Mouse (Mus musculus) large intestine, adult 2 months (tissue): ENCODE measurements around the gene Iqschfp. TPM values are rescaled to one million over a fixed set of nuclear protein-coding genes. Genes with fewer than 3 reads are reported as not detected.

Experiments
- DNase-seq: peaks from one replicate; pipeline ENCODE4 v3.0.0-alpha.2; 2012; ENCODE audit warnings: low read depth, low spot score
- WGBS: fragments of 180-500 bp; shearing (Covaris S2); methylation state at CpG from one replicate; pipeline ENCODE4 v1.1.7; 2018; 5-methylcytosine and 5-hydroxymethylcytosine counted together
- polyA plus RNA-seq: library from polyadenylated mRNA; depleted of rRNA; stranded (reverse); fragments of >200 nt; gene quantifications from 2 replicates; pipeline ENCODE4 v1.2.3, GENCODE M21; 2012; rRNA removed

Gene Iqschfp
- polyA plus RNA-seq = not detected in 2 replicates

GRCm38 (mm10) chr3:67892026-67892705, at the start of gene Iqschfp, which contains the start of gene Iqcj:
TSS of gene Iqschfp (plus strand) at chr3:67892232.
TSS of gene Iqcj (plus strand) at chr3:67892220.
- WGBS = 62% methylated on average over 15 of the region's 15 CpGs
- no peak for DNase-seq

GRCm38 (mm10) chr3:67852397-67852796, 39.6 kb upstream of the Iqschfp start:
- DNase-seq = no peak
- 89% methylated on average over 5 of the region's 5 CpGs for WGBS

GRCm38 (mm10) chr3:67861524-67861923, 30.5 kb upstream of the Iqschfp start:
- 87% methylated on average over 3 of the region's 3 CpGs for WGBS
- no peak for DNase-seq

- WGBS = 17% methylated on average over 13 of the region's 13 CpGs
- DNase-seq = peak; percentile 78
Measured at GRCm38 (mm10) chr3:67867420-67868065, 24.5 kb upstream of the Iqschfp start.

GRCm38 (mm10) chr3:67869424-67869823, 22.6 kb upstream of the Iqschfp start:
- no peak for DNase-seq
- 92% methylated on average over 1 of the region's 1 CpGs for WGBS

GRCm38 (mm10) chr3:67877253-67877652, 14.8 kb upstream of the Iqschfp start:
- 67% methylated on average over 4 of the region's 4 CpGs for WGBS
- no peak for DNase-seq

GRCm38 (mm10) chr3:67884335-67884734, 7.7 kb upstream of the Iqschfp start:
- no peak for DNase-seq
- 83% methylated on average over 3 of the region's 3 CpGs for whole genome bisulfite sequencing

GRCm38 (mm10) chr3:67886176-67886575, 5.9 kb upstream of the Iqschfp start:
- DNase-seq = no peak
- WGBS = 85% methylated on average over 1 of the region's 1 CpGs

GRCm38 (mm10) chr3:67887251-67887650, 4.8 kb upstream of the Iqschfp start:
- DNase-seq = no peak

GRCm38 (mm10) chr3:67892768-67893167, 736 bp downstream of the Iqschfp start:
- 89% methylated on average over 10 of the region's 10 CpGs for WGBS
- DNase-seq = no peak

GRCm38 (mm10) chr3:67902517-67902916, 10.5 kb downstream of the Iqschfp start:
- WGBS = 76% methylated on average over 4 of the region's 4 CpGs
- DNase-seq = no peak

GRCm38 (mm10) chr3:67908586-67908985, 16.6 kb downstream of the Iqschfp start:
- 84% methylated on average over 2 of the region's 2 CpGs for WGBS
- no peak for DNase-seq

GRCm38 (mm10) chr3:67918098-67918497, 26.1 kb downstream of the Iqschfp start:
- WGBS = 82% methylated on average over 3 of the region's 3 CpGs
- no peak for DNase-seq

GRCm38 (mm10) chr3:67918634-67919259, 26.7 kb downstream of the Iqschfp start:
- WGBS = 77% methylated on average over 8 of the region's 8 CpGs
- no peak for DNase-seq

GRCm38 (mm10) chr3:67923095-67923494, 31.1 kb downstream of the Iqschfp start:
- DNase-seq = no peak
- WGBS = 78% methylated on average over 4 of the region's 4 CpGs

GRCm38 (mm10) chr3:67925453-67925852, 33.4 kb downstream of the Iqschfp start:
- WGBS = 72% methylated on average over 2 of the region's 2 CpGs
- DNase-seq = no peak

GRCm38 (mm10) chr3:67930424-67931133, 38.5 kb downstream of the Iqschfp start:
- DNase-seq = no peak
- WGBS = 77% methylated on average over 10 of the region's 10 CpGs

- 97% methylated on average over 8 of the region's 8 CpGs for WGBS
Measured at GRCm38 (mm10) chr3:67931181-67931580, 39.1 kb downstream of the Iqschfp start.

GRCm38 (mm10) chr3:67931914-67932313, 39.9 kb downstream of the Iqschfp start:
- no peak for DNase-seq
- 68% methylated on average over 3 of the region's 3 CpGs for WGBS

More at GRCm38 (mm10) chr3:67931181-67931580, 39.1 kb downstream of the Iqschfp start:
- DNase-seq = no peak

GRCm38 (mm10) chr3:67935829-67936228, 43.8 kb downstream of the Iqschfp start:
- 62% methylated on average over 3 of the region's 3 CpGs for WGBS
- no peak for DNase-seq
